Mouse (Mus musculus) gastrocnemius, adult 2 months (tissue): ENCODE measurements around the gene Esm1. TPM values are rescaled to one million over a fixed set of nuclear protein-coding genes. Genes with fewer than 3 reads are reported as not detected.
A peak's percentile ranks its signal among the peaks of the same experiment; 100 is the strongest.

Experiments used
- DNase-seq: peaks from one replicate; pipeline ENCODE4 v3.0.0; 2022
- H3K27ac ChIP-seq: fragments of 200-600 bp; 2 replicates; pipeline ENCODE4 v1.8.1; 2022; ENCODE audit warnings: mild to moderate bottlenecking
- H3K4me3 ChIP-seq: fragments of 200-600 bp; 2 replicates; pipeline ENCODE4 v1.8.1; 2022; ENCODE audit warnings: mild to moderate bottlenecking, moderate library complexity
- CTCF ChIP-seq: fragments of 200-600 bp; IDR thresholded peaks from 2 replicates; pipeline ENCODE4 v1.8.1; 2022; ENCODE audit warnings: antibody characterized with exemption, mild to moderate bottlenecking, moderate library complexity
- intact Hi-C: fragments of 180-260 bp; cut with DNase I; formaldehyde crosslinking; loops from one replicate; pipeline ENCODE4 v1.15.1; 2025
- total RNA-seq, 2 experiments: library from RNA; stranded (reverse); gene quantifications; 2 replicates each; pipeline ENCODE4 v1.2.3; 2021

The Esm1 gene
- total RNA-seq, 2 experiments from 2014 or later: 0.25 to 0.38 TPM

DNA sequence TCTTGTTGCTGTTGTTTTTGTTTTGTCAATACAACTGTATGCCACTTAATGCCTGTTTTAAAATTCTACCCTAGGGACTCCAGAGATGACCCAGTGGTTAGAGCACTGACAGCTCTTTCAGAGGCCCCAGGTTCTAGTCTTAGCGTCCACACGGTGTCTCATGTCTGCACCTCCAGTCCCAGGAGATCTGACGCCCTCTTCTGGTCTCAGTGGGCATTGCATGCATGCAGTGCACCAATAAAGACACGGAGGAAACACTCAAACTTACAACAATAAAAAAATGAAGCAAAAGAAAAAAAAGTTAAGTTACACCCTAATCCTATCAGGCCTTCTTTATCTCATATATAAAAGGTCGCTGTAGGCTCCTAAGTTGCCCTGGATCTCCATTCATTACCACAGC lies 47.7 kb downstream of the Esm1 start:
- no peak overlapping the region for H3K4me3 ChIP-seq
- H3K27ac ChIP-seq: no peak overlapping the region
- intact Hi-C loops: no loop called here
- no peak for DNase-seq
- TF ChIP-seq CTCF: peak; percentile 45

DNA sequence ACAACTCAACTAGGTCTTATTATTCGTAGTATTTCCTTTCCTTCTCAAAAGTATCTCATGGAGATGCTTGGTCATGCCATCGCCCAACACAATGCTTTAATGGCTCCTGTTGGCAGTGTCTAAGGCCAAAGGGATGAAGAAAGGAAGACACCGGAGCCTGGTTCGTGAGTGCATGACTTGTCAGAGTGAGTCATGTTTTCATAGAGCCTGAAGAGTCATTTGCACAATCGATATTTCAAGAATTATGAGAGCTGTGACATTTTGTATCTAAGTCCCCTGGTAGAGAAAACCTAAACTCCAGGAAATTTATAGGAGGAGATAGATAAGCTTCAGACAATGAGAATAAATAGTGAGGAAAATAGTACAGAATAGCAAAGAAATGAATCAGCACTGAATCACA lies 49.8 kb downstream of the Esm1 start:
- no peak for DNase-seq
- no peak for TF ChIP-seq CTCF
- Histone ChIP-seq H3K4me3 (no peak overlapping the region), H3K27ac (no peak overlapping the region)
- intact Hi-C loops: no loop called here

DNA sequence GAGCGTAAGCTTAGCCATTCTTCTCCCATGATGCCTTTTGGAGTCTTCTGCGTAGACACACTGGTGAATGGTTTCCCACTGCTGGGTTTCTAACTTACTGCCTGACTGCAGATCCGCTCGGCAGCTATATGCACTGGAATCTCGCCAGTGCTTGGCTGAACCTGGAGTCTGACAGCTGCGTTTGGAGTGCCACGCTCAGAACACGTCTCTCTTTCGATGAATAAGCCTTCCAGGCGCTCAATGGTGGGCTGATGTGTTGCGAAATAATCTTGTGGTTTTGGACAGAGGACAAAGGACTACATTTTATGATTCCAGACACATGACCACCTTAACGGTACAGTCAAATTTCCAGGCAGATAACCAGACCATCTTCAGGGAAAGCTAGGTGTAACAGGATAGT lies 53.4 kb downstream of the Esm1 start:
- intact Hi-C loops: no loop called here
- DNase-seq: peak; percentile 21
- no peak overlapping the region for H3K4me3 ChIP-seq
- no peak overlapping the region for H3K27ac ChIP-seq
- no peak for TF ChIP-seq CTCF

DNA sequence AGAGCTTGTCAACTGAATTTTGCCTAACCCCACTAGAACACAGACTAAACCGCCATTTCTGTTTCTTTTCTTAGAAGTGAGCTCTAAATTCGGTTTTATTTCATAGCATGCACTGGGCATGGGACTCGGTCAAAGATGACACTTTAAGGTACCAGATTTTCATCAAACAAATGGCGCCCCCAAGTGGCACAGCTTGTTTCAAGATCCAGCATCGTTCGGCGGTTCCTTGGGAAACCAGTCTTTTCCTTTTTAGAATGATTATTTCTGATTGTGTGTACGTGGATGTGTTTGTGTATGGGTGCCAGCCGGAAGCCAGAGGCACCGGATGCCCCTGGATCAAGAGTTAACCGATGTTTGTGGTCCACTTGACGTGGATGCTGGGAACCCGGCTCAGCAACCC lies 55.8 kb downstream of the Esm1 start:
- peak; percentile 53 for TF ChIP-seq CTCF
- intact Hi-C loops: loop anchor here (5.0 kb wide), 4 partner anchors 57 to 602 kb away; partner anchors contain the start of gene Gpx8
- DNase-seq: peak; percentile 31
- Histone ChIP-seq H3K4me3 (no peak overlapping the region), H3K27ac (no peak overlapping the region)

DNA sequence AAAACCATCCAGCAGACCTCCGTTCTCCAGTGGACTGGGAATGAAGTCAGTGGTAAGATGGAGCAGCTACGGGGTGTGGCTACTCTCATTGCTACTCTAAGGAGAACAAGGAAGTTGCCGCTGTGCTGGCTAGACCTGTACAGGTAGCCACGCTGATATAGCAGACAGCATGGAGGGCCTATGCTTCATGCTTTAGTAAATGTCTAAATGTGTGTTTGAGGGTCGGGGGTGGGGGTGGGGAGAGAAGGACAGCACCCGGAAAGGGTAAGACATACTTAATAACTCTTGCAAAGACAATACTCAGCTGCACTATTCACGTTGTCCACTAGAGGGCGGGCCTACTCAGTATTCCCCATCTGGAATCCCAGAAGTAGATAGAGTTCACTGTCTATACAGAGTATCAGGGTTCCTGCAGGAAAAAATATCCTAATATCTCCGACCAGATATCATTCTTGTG lies 57.1 kb downstream of the Esm1 start:
- Histone ChIP-seq H3K27ac (no peak overlapping the region), H3K4me3 (no peak overlapping the region; the same call in 1 of the 2 replicates)
- peak; percentile 70 for DNase-seq
- intact Hi-C loops: loop anchor here (1.0 to 5.0 kb wide), 5 partner anchors 56 to 601 kb away; partner anchors contain the start of gene Gpx8
- peak; percentile 97; the same call in 1 of the 2 replicates for TF ChIP-seq CTCF

DNA sequence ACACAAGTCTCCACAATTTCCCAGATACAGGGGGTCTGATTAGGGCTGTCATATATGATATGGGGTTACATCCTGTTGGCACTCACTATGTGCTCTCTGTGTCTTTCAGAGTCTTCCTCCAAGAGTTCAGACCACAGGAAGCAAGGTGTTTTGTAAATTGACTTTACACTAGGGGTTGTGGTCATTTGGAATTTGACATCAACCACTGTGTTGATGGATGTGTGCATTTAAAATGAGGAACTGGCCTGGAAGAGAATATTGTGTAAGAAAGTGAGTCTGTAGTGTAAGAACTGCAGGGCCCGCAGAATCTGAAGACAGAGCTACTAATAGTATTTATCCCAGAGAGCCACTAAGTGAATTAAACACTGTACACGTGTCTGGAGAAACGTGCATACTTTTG lies 57.7 kb downstream of the Esm1 start:
- no peak for DNase-seq
- intact Hi-C loops: loop anchor here (5.0 kb wide), 4 partner anchors 55 to 600 kb away; partner anchors contain the start of gene Gpx8
- no peak for TF ChIP-seq CTCF

More for the DNA sequence above, 57.7 kb downstream of the Esm1 start:
- H3K4me3 ChIP-seq: no peak overlapping the region
- H3K27ac ChIP-seq: no peak overlapping the region

Other genes starting within 250 kb of the Esm1 start
- not detected for gene Ccno, start 221.9 kb upstream of the Esm1 start, total RNA-seq
- gene Mcidas, start 215.8 kb upstream of the Esm1 start, total RNA-seq: not detected
- not detected for gene Cdc20b, start 174.5 kb upstream of the Esm1 start, total RNA-seq
- 10 to 100 TPM in 1 of 2 experiments, 1 to 10 TPM in 1; 5.5 to 10.6 TPM for gene Gpx8, start 163.2 kb upstream of the Esm1 start, total RNA-seq
- not detected for gene Gzma, start 108.7 kb upstream of the Esm1 start, total RNA-seq
- gene Gzmk, start 16.2 kb downstream of the Esm1 start, total RNA-seq: not detected
- gene BC067074, start 83.5 kb downstream of the Esm1 start, total RNA-seq: 1 to 10 TPM in 1 of 2 experiments, under 1 TPM in 1; 0.61 to 1.9 TPM